Comparison of ENCODE assay signal across 7 mouse cellular contexts in genomic region chr3:142530087-142530953, GRCm38 (mm10). TPM values are rescaled to one million over a fixed set of nuclear protein-coding genes. Genes with fewer than 3 reads are reported as not detected.
DNase-seq lines count a peak whose midpoint lies in the region; ATAC-seq and TF ChIP-seq lines count a peak whose summit lies in the region.

TSS of gene Gbp7 (plus strand) at chr3:142530342.

- H3K27ac ChIP-seq in intestine, postnatal 0 days (ENCODE audit: low read depth, low read length): peak within 1 kb of the TSS; percentile 43
- H3K27ac ChIP-seq in midbrain, embryonic 11.5 days (ENCODE audit: low read depth, low read length): no peak within 1 kb of the TSS
- H3K27ac ChIP-seq in small intestine, adult 2 months (ENCODE audit: insufficient read depth, low read depth, low read length): peak within 1 kb of the TSS; percentile 50

- WGBS in intestine, postnatal 0 days: under 1% methylated on average over 30 of the region's 30 CpGs
- WGBS in midbrain, embryonic 11.5 days: 2% methylated on average over 30 of the region's 30 CpGs
- WGBS in small intestine, adult 2 months: 2% methylated on average over 30 of the region's 30 CpGs

- peak within 1 kb of the TSS; percentile 54 for H3K9ac ChIP-seq in intestine, postnatal 0 days (ENCODE audit: low read depth, low read length)
- peak within 1 kb of the TSS; percentile 60 for H3K9ac ChIP-seq in midbrain, embryonic 11.5 days (ENCODE audit: low read length)

- ATAC-seq in granulocyte monocyte progenitor cell, adult 5-6 weeks (replicated peaks; ENCODE audit: poor library complexity, severe bottlenecking): peak; percentile 95
- peak; percentile 87 for ATAC-seq in intestine, postnatal 0 days
- peak; percentile 81 for ATAC-seq in midbrain, embryonic 11.5 days (ENCODE audit: low FRiP score)

- intact Hi-C loops in left cerebral cortex, postnatal 4 days (cut with DNase I): no loop called here

- no peaks in the 10 kb centered on the region for H3K4me1 ChIP-seq in intestine, postnatal 0 days (replicated peaks; ENCODE audit: control insufficient read depth, insufficient read depth, low read length)
- 0 out of 2 replicates have a peak, but pooled peaks cover 4% of the 10 kb centered on the region for H3K4me1 ChIP-seq in midbrain, embryonic 11.5 days (ENCODE audit: control insufficient read depth, insufficient read depth, low read length)
- H3K4me1 ChIP-seq in small intestine, adult 2 months (ENCODE audit: control insufficient read depth, insufficient read depth, insufficient read length, low read length): peaks cover 5% of the 10 kb centered on the region; the same call in 1 of the 2 replicates

- DNase-seq in adipocyte (ENCODE audit: low spot score): peak; percentile 92
- peak; percentile 57 for DNase-seq in embryo, embryonic 9.5 days (ENCODE audit: extremely low spot score)
- peak; percentile 27 for DNase-seq in left cerebral cortex, postnatal 4 days
- DNase-seq in midbrain, embryonic 11.5 days (ENCODE audit: low spot score, missing footprints): peak; percentile 93

- TF ChIP-seq POLR2A in small intestine, adult 2 months (IDR thresholded peaks at IDR 0.05; ENCODE audit: low read depth, low read length): 0 out of 2 replicates have a peak, but pooled peaks have one; percentile 16

- TF ChIP-seq CTCF in intestine, postnatal 0 days (IDR thresholded peaks at IDR 0.05; ENCODE audit: low read depth): no peak
- TF ChIP-seq CTCF in small intestine, adult 2 months (IDR thresholded peaks at IDR 0.05; ENCODE audit: extremely low read depth, insufficient read length, insufficient replicate concordance, low read depth, low read length): no peak

- H3K27me3 ChIP-seq in intestine, postnatal 0 days (replicated peaks; ENCODE audit: control insufficient read depth, insufficient read depth, low read length): no peaks in the 10 kb centered on the region
- no peaks in the 10 kb centered on the region for H3K27me3 ChIP-seq in midbrain, embryonic 11.5 days (ENCODE audit: control insufficient read depth, insufficient read depth, low read length)
- no peaks in the 10 kb centered on the region for H3K27me3 ChIP-seq in small intestine, adult 2 months (ENCODE audit: control insufficient read depth, insufficient read depth, low read length)

- peak within 1 kb of the TSS; percentile 82 for H3K4me2 ChIP-seq in intestine, postnatal 0 days (replicated peaks; ENCODE audit: low read depth)
- peak within 1 kb of the TSS; percentile 90 for H3K4me2 ChIP-seq in midbrain, embryonic 11.5 days

- peak within 1 kb of the TSS; percentile 57 for H3K4me3 ChIP-seq in intestine, postnatal 0 days (ENCODE audit: low read depth, low read length)
- H3K4me3 ChIP-seq in midbrain, embryonic 11.5 days (ENCODE audit: low read depth, low read length): peak within 1 kb of the TSS; percentile 45
- peak within 1 kb of the TSS; percentile 73 for H3K4me3 ChIP-seq in small intestine, adult 2 months (ENCODE audit: low read depth, low read length)

- H3K36me3 ChIP-seq in intestine, postnatal 0 days (ENCODE audit: control insufficient read depth, insufficient read depth): no peaks in the 10 kb centered on the region
- no peaks in the 10 kb centered on the region for H3K36me3 ChIP-seq in midbrain, embryonic 11.5 days (ENCODE audit: control insufficient read depth, insufficient read depth, low read length)
- H3K36me3 ChIP-seq in small intestine, adult 2 months (ENCODE audit: control insufficient read depth, insufficient read depth, low read length): no peaks in the 10 kb centered on the region

- no peaks in the 10 kb centered on the region for H3K9me3 ChIP-seq in intestine, postnatal 0 days (ENCODE audit: control insufficient read depth)
- H3K9me3 ChIP-seq in midbrain, embryonic 11.5 days (ENCODE audit: control insufficient read depth, low read length): no peaks in the 10 kb centered on the region

RNA-seq across cellular contexts. Expression of gene Gbp7, which starts in this region (rescaled TPM):
- 14.2 and 25.7 TPM in 2 replicates for total RNA-seq in granulocyte monocyte progenitor cell, adult 5-6 weeks (2014; fragmentation: Nextera tagmentation)
- total RNA-seq in granulocyte monocyte progenitor cell, adult 5-6 weeks (2017): 24.3 and 27.4 TPM in 2 replicates
- 11.4 and 12.6 TPM in 2 replicates for polyA plus RNA-seq in intestine, postnatal 0 days (2015; fragmentation: Nextera tagmentation; extraction: Ambion mirVana)
- 1 to 10 TPM; 2.5 to 2.8 TPM for total RNA-seq in left cerebral cortex, postnatal 4 days (2021)
- polyA plus RNA-seq in midbrain, embryonic 11.5 days (2014; fragmentation: Nextera tagmentation; extraction: Ambion mirVana): 1.7 and 1.9 TPM in 2 replicates
- 0.93 and 1.4 TPM in 2 replicates for polyA plus RNA-seq in small intestine, adult 2 months (2012; rRNA removed)

Comparison
In these comparisons a context has a peak if more than half of its experiments do, and no peak if none do; other contexts are left out.
1. RNA of gene Gbp7 (total RNA-seq): 14.2 to 27.4 TPM in granulocyte monocyte progenitor cell, adult 5-6 weeks; 2.5 to 2.8 TPM in left cerebral cortex, postnatal 4 days; every median in the first group is over 4 times any median in the second.
2. DNase-seq: peak in every context shown above with its lines; median percentile 93 in midbrain, embryonic 11.5 days; 92 in adipocyte; 57 in embryo, embryonic 9.5 days; 27 in left cerebral cortex, postnatal 4 days.
3. Peak in every context shown above with its lines, with median percentiles within 50 percentile points of each other: ATAC-seq and H3K4me3 ChIP-seq.